Mouse (Mus musculus) heart, embryonic 11.5 days (tissue): ENCODE data around the gene Dlgap4. TPM values are rescaled to one million over a fixed set of nuclear protein-coding genes. Genes with fewer than 3 reads are reported as not detected.

ENCODE experiments used
- ATAC-seq: fragments of 200-750 bp; cut with Nextera tagmentation; replicated peaks from 2 replicates; pipeline ENCODE4 v1.8.0; 2017; ENCODE audit warnings: moderate library complexity; ENCODE audit not compliant: insufficient number of reproducible peaks, low FRiP score, low TSS enrichment
- H3K27ac ChIP-seq: fragments of 300-500 bp; sonication (generic); 2 replicates; pipeline ENCODE4 v1.5.1; 2014; ENCODE audit warnings: mild to moderate bottlenecking, low read depth, low read length
- H3K27me3 ChIP-seq: fragments of 300-500 bp; sonication (generic); 2 replicates; pipeline ENCODE4 v1.6.1; 2014; ENCODE audit warnings: mild to moderate bottlenecking, low read length, mixed read lengths; ENCODE audit not compliant: control insufficient read depth, insufficient read depth
- H3K36me3 ChIP-seq: fragments of 300-500 bp; sonication (generic); 2 replicates; pipeline ENCODE4 v1.6.1; 2014; ENCODE audit warnings: mild to moderate bottlenecking, low read length, moderate library complexity, mixed read lengths; ENCODE audit not compliant: control insufficient read depth, insufficient read depth
- H3K4me1 ChIP-seq: fragments of 300-500 bp; sonication (generic); 2 replicates; pipeline ENCODE4 v1.6.1; 2014; ENCODE audit warnings: low read length; ENCODE audit not compliant: control insufficient read depth, insufficient read depth
- H3K4me2 ChIP-seq: fragments of 300-500 bp; sonication (generic); 2 replicates; pipeline ENCODE4 v1.6.1; 2014; ENCODE audit warnings: mild to moderate bottlenecking, moderate library complexity
- H3K4me3 ChIP-seq: fragments of 300-500 bp; sonication (generic); 2 replicates; pipeline ENCODE4 v1.5.1; 2014; ENCODE audit warnings: low read depth, low read length
- H3K9ac ChIP-seq: fragments of 300-500 bp; sonication (generic); 2 replicates; pipeline ENCODE4 v1.6.1; 2014; ENCODE audit warnings: mild to moderate bottlenecking, low read depth, low read length, moderate library complexity
- H3K9me3 ChIP-seq: fragments of 300-500 bp; sonication (generic); replicated peaks from 2 replicates; pipeline ENCODE4 v1.6.1; 2016; ENCODE audit warnings: low read length; ENCODE audit not compliant: control insufficient read depth
- WGBS: fragments of 180-500 bp; shearing (Covaris S2); extraction: QIAGEN DNeasy Blood & Tissue Kit; methylation state at CpG from one replicate; pipeline ENCODE4 v1.1.7; 2014; ENCODE audit not compliant: insufficient replicate concordance; 5-methylcytosine and 5-hydroxymethylcytosine counted together
- polyA plus RNA-seq: library from polyadenylated mRNA; unstranded; fragments of >200 nt; fragmentation: Nextera tagmentation; extraction: Ambion mirVana; gene quantifications from 2 replicates; pipeline ENCODE4 v1.2.1, GENCODE M21; 2014

Dlgap4 gene
- polyA plus RNA-seq, 1 experiment from 2014 or later, result 70.5 TPM

DNA sequence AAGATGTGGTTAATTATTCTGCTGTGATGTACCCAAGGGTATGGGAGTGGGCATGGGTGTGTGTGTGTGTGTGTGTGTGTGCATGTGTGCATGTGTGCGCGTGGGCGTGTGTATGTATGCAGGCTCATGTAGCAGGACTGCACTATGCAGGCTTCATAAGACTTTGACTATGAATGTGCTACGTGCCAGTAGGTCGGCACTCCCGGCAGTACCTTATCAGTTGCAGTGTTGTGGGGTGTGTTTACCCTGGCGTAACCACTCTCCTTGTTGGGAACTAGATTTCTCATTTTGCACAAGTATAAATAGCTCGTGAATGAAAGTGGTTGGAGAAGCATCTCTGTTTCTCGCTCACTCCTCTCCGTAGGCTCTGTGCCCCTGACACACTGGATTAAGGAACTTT, 30.6 kb upstream of the Dlgap4 start:
- H3K27me3 ChIP-seq, result peaks cover 9% of the 10 kb centered on the region; the same call in 1 of the 2 replicates
- H3K9me3 ChIP-seq, result no peaks in the 10 kb centered on the region
- H3K9ac ChIP-seq, result no peak overlapping the region
- 0 out of 2 replicates have a peak, but pooled peaks have one; percentile 49 for ATAC-seq
- no peaks in the 10 kb centered on the region for H3K36me3 ChIP-seq
- no peak overlapping the region for H3K4me3 ChIP-seq
- peak overlapping the region; percentile 10; the same call in 1 of the 2 replicates for H3K4me2 ChIP-seq
- 61% methylated on average over 10 of the region's 10 CpGs for WGBS
- no peak overlapping the region for H3K27ac ChIP-seq
- peaks cover 3% of the 10 kb centered on the region; the same call in 1 of the 2 replicates for H3K4me1 ChIP-seq

- Histone ChIP-seq H3K9ac (no peak overlapping the region), H3K4me2 (no peak overlapping the region), H3K27me3 (peaks cover 9% of the 10 kb centered on the region; the same call in 1 of the 2 replicates), H3K4me3 (no peak overlapping the region), H3K9me3 (no peaks in the 10 kb centered on the region), H3K27ac (no peak overlapping the region), H3K4me1 (peaks cover 3% of the 10 kb centered on the region; the same call in 1 of the 2 replicates), H3K36me3 (no peaks in the 10 kb centered on the region)
- no peak for ATAC-seq
- 53% methylated on average over 11 of the region's 11 CpGs for WGBS
These were observed 29.2 kb upstream of the Dlgap4 start for GRCm38 (mm10) chr2:156584154-156584796.

- Histone ChIP-seq H3K4me2 (no peak overlapping the region), H3K9ac (no peak overlapping the region), H3K9me3 (no peaks in the 10 kb centered on the region), H3K4me3 (no peak overlapping the region), H3K36me3 (no peaks in the 10 kb centered on the region), H3K4me1 (peaks cover 3% of the 10 kb centered on the region; the same call in 1 of the 2 replicates), H3K27ac (no peak overlapping the region), H3K27me3 (peaks cover 9% of the 10 kb centered on the region; the same call in 1 of the 2 replicates)
- 51% methylated on average over 14 of the region's 14 CpGs for WGBS
- no peak for ATAC-seq
These were observed 28.6 kb upstream of the Dlgap4 start for GRCm38 (mm10) chr2:156584797-156585471.

GRCm38 (mm10) chr2:156589481-156589880, 24.0 kb upstream of the Dlgap4 start:
- H3K9me3 ChIP-seq, result no peaks in the 10 kb centered on the region
- H3K4me3 ChIP-seq, result no peak overlapping the region
- H3K4me1 ChIP-seq, result no peaks in the 10 kb centered on the region
- H3K27me3 ChIP-seq, result peaks cover 2% of the 10 kb centered on the region; the same call in 1 of the 2 replicates
- no peaks in the 10 kb centered on the region for H3K36me3 ChIP-seq
- no peak overlapping the region for H3K4me2 ChIP-seq
- no peak overlapping the region for H3K9ac ChIP-seq
- no peak for ATAC-seq
- no peak overlapping the region for H3K27ac ChIP-seq
- WGBS, result 83% methylated on average over 9 of the region's 9 CpGs

GRCm38 (mm10) chr2:156594987-156595490, 18.5 kb upstream of the Dlgap4 start:
- H3K9me3 ChIP-seq, result no peaks in the 10 kb centered on the region
- WGBS, result 72% methylated on average over 15 of the region's 15 CpGs
- H3K4me3 ChIP-seq, result no peak overlapping the region
- H3K27ac ChIP-seq, result no peak overlapping the region
- no peaks in the 10 kb centered on the region for H3K4me1 ChIP-seq
- H3K36me3 ChIP-seq, result no peaks in the 10 kb centered on the region
- no peak for ATAC-seq
- H3K4me2 ChIP-seq, result no peak overlapping the region
- no peaks in the 10 kb centered on the region for H3K27me3 ChIP-seq
- no peak overlapping the region for H3K9ac ChIP-seq

DNA sequence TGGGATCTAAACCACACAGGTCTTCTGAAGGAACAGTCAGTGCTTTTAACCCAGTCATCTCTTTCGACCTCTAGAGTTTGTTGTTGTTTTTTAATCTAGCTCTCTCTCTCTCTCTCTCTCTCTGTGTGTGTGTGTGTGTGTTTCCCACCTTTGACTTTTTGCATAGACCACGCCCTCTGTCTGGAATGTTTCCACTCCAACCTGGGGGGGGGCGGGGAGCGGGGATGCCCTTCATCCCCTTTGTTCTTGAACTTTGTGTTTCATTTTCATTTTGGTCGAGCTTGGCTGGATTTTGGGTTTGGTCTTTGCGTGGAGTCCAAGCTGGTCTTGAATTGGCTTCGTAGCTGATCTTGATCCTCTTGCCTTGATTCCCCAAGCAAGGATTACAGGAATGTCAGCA, 10.9 kb upstream of the Dlgap4 start:
- ATAC-seq, result no peak
- Histone ChIP-seq H3K9ac (no peak overlapping the region), H3K4me2 (no peak overlapping the region), H3K27me3 (peaks cover 10% of the 10 kb centered on the region; the same call in 1 of the 2 replicates), H3K4me3 (no peak overlapping the region), H3K4me1 (no peaks in the 10 kb centered on the region), H3K9me3 (no peaks in the 10 kb centered on the region), H3K36me3 (no peaks in the 10 kb centered on the region), H3K27ac (no peak overlapping the region)
- WGBS, result 72% methylated on average over 7 of the region's 7 CpGs

DNA sequence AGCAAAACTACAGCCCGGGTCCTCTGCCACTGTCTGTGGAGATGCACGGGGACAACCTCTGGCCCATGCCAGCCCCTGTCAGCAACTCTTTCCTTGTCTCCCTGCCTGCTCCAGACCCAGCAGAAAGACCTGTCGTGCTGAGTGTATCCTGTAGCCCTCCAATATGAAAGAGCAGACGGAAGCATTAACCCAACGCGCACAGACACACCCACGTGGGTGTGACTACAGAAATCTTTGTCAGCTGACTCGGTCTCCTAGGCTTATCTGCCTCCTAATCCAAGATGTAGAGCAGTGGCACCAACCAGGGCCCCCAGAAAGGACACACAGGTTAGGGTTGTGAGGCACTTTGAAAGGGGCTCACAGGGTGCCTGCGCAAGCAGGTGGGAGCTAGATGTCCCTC, 9.8 kb upstream of the Dlgap4 start:
- Histone ChIP-seq H3K9me3 (no peaks in the 10 kb centered on the region), H3K36me3 (no peaks in the 10 kb centered on the region), H3K4me1 (no peaks in the 10 kb centered on the region), H3K27me3 (peaks cover 17% of the 10 kb centered on the region), H3K9ac (no peak overlapping the region), H3K4me3 (no peak overlapping the region), H3K27ac (no peak overlapping the region), H3K4me2 (no peak overlapping the region)
- WGBS, result 77% methylated on average over 9 of the region's 9 CpGs
- no peak for ATAC-seq

DNA sequence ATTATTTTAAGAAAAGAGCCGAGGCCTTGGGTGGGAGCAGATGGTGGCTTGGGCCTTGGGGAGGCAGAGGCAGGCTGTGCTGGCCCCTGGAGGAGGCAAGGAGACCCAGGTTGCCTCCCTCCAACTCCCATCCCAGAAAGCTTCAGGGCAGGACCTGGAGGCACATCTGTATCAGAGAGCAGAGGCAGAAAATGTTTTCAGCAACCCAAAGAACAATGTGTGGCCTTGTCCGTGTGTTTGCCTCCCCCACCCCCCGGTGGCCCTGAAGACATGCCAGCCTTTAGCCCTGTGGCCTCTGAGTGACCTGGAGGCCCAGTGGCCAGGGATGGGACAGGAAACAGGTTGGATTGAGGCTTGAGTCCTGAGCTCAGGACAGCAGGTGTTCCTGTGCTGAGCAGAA, 8.4 kb upstream of the Dlgap4 start:
- H3K27ac ChIP-seq, result no peak overlapping the region
- H3K36me3 ChIP-seq, result no peaks in the 10 kb centered on the region
- no peak overlapping the region for H3K4me2 ChIP-seq
- H3K9ac ChIP-seq, result no peak overlapping the region
- no peak overlapping the region for H3K4me3 ChIP-seq
- H3K27me3 ChIP-seq, result peaks cover 27% of the 10 kb centered on the region
- 49% methylated on average over 3 of the region's 3 CpGs for WGBS
- no peaks in the 10 kb centered on the region for H3K9me3 ChIP-seq
- H3K4me1 ChIP-seq, result no peaks in the 10 kb centered on the region
- ATAC-seq, result no peak
